Mouse (Mus musculus) sigmoid colon, adult 10 weeks (tissue): ENCODE results near the gene Atg9b. TPM values are rescaled to one million over a fixed set of nuclear protein-coding genes. Genes with fewer than 3 reads are reported as not detected.

ENCODE experiments used
- polyA plus RNA-seq: library from polyadenylated mRNA; stranded (reverse); fragments of 350-450 nt; fragmentation: Illumina TruSeq; extraction: RNeasy Lipid Tissue Mini Kit (QIAGEN cat#74804); gene quantifications from one replicate; pipeline ENCODE4 v1.2.3, GENCODE M21; 2014; ENCODE audit warnings: low read depth, low replicate concordance

Atg9b gene
- not detected for polyA plus RNA-seq

GRCm38 (mm10) chr5:24391864-24392263 is at the start of gene Atg9b:
Atg9b (minus strand) TSS chr5:24392143.

DNA sequence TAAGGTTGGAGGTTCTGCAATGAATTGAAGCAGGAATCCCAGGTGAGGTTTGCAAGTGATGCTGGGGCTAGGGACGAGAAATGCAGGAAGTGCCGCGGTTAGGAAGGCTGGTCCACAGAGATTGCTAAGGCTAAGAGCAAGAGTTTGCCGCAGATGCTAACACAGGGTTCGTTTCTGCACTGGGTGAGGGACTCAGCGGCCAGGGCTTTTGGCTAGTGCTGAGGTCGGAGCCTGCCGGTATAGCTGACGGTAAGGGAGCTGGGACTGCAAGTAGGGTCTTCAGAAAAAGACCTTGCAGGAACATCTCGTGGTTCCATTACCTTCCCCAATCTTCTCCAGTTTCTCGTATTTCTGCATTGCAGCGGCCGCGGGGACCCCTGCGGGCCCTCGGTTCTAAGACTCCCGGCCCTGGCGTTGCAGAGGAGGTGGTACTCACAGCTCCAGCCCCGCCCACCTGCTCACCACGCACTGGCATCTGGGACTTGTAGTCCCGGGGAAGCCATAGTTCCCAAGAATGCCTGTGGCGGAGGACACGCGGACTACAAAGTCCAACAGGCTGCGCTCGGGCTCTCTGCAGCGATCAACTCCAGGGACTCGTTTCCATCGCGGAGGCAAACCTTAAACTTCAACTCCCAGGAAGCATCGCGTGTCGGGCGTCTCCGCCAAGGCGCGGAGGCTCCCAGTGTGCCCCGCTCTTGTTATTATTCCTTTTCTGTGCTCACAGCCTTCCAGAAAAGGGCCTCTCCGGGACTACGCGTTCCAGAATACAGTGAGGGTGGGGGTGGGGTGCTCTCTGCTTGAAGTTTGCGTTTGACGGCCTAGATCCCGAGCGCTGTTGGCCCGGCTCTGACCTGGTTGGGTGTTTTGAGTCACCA is 31.4 kb upstream of the Atg9b start, which contains the start of the genes Cdk5 and Slc4a2:
Gene Cdk5 (minus strand): TSS at position 402 of the 875 bp plus-strand sequence.
Gene Slc4a2 (plus strand): TSS at position 709 of the 875 bp plus-strand sequence.

DNA sequence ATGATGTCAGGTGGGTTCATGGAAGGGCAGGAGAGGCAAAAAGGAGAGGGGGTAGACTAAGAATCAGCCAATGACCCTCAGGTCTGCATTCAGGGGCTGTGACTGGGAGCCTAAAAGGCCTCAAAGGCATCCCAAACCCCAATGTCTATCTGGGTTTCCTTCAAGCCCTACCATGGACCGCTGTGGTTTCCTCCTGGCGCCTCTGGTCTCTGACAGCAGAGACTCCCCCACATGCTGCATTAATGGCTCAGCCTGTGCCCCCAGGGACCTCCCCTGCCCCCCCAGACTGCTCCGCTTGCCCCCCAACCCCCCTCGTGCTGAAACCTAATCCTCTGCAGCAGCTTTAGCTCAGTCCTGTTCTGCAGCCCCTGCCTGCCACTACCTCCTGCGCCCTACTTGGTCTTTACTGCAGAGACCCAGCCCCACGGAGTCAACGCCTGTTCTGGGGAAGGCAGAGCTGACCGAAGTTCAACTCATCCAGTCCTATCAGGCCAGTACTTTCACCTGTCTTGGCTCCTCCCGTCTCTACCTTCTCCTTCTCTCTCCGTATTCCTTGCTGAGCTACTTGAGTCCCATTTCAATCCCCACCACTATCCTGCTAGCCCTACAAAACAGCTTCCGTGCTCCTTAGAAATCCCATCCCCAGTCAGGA is 21.2 kb upstream of the Atg9b start, which contains the start of gene Asic3:
Gene Asic3 (plus strand): TSS at position 351 of the 652 bp plus-strand sequence.

GRCm38 (mm10) chr5:24393392-24393997 is 1.6 kb upstream of the Atg9b start, which contains the start of gene Abcb8:
Abcb8 (plus strand) TSS chr5:24393663.

DNA sequence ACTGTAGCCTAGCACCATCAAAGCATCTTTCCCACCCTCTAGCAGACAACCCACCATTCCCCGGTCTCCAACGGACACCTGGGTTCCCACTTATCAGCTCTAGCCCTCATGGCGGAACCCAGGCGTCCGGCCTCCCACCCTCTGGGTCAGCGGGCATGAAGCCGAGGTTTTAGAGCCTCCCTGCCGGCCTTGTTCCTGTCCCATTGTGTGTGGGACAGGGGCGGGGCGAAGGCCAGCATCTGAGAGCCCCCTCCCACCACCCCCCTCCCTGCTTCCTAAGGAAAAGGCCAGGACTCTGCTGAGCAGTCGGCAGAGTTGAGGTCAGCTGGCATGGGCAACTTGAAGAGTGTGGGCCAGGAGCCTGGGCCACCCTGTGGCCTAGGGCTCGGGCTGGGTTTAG is 27.4 kb downstream of the Atg9b start, which contains the start of gene Nos3:
Gene Nos3 (plus strand): TSS at position 303 of the 400 bp plus-strand sequence.

GRCm38 (mm10) chr5:24351278-24351677 is 40.7 kb downstream of the Atg9b start, which contains the start of gene Kcnh2:
Kcnh2 (minus strand) TSS chr5:24351604.

Other genes starting within 250 kb of the Atg9b start
- gene Nupl2, start 227.2 kb downstream of the Atg9b start, polyA plus RNA-seq = 7.7 TPM
- 0.47 TPM for gene Kcnh2, start 40.5 kb downstream of the Atg9b start, polyA plus RNA-seq
- gene Nos3, start 27.3 kb downstream of the Atg9b start, polyA plus RNA-seq = not detected
- 4.7 TPM for gene Abcb8, start 1.5 kb upstream of the Atg9b start, polyA plus RNA-seq
- gene Asic3, start 21.2 kb upstream of the Atg9b start, polyA plus RNA-seq = not detected
- 18.5 TPM for gene Cdk5, start 31.4 kb upstream of the Atg9b start, polyA plus RNA-seq
- gene Slc4a2, start 31.7 kb upstream of the Atg9b start, polyA plus RNA-seq = 32.6 TPM
- 6.5 TPM for gene Fastk, start 53.1 kb upstream of the Atg9b start, polyA plus RNA-seq
- gene Tmub1, start 55.7 kb upstream of the Atg9b start, polyA plus RNA-seq = 1.5 TPM
- 1.6 TPM for gene Agap3, start 60.0 kb upstream of the Atg9b start, polyA plus RNA-seq
- not detected for gene Gbx1, start 135.1 kb upstream of the Atg9b start, polyA plus RNA-seq
- not detected for gene Asb10, start 148.8 kb upstream of the Atg9b start, polyA plus RNA-seq
- gene 4931409K22Rik, start 164.7 kb upstream of the Atg9b start, polyA plus RNA-seq = not detected
- gene Abcf2, start 185.3 kb upstream of the Atg9b start, polyA plus RNA-seq = 6.9 TPM
- 0.79 TPM for gene Chpf2, start 194.6 kb upstream of the Atg9b start, polyA plus RNA-seq
- 1.2 TPM for gene Smarcd3, start 232.3 kb upstream of the Atg9b start, polyA plus RNA-seq